Mouse (Mus musculus): ENCODE measurements at regions not wholly inside any gene's neighbourhood (a gene's known extent, or its start where the extent isn't known, plus 50 kb on each side); places are given as distances from the start of the nearest gene placed in this dataset.

GRCm38 (mm10) chr7:71041388-71041787 is 309.9 kb downstream of the Gm10295 start:
- WGBS: 85% methylated on average over 3 of the region's 3 CpGs
- no peak for ATAC-seq (ENCODE audit: insufficient number of reproducible peaks, insufficient read depth, low FRiP score, low TSS enrichment, low read depth)
- Histone ChIP-seq H3K9ac (replicated peaks) (no peak overlapping the region), H3K27ac (no peak overlapping the region), H3K4me2 (no peak overlapping the region), H3K27me3 (0 out of 2 replicates have a peak, but pooled peaks cover 10% of the 10 kb centered on the region), H3K36me3 (no peaks in the 10 kb centered on the region), H3K9me3 (no peaks in the 10 kb centered on the region), H3K4me3 (replicated peaks) (no peak overlapping the region), H3K4me1 (replicated peaks) (peaks cover 18% of the 10 kb centered on the region)

- Histone ChIP-seq H3K9me3 (no peaks in the 10 kb centered on the region), H3K36me3 (no peaks in the 10 kb centered on the region), H3K27me3 (0 out of 2 replicates have a peak, but pooled peaks cover 6% of the 10 kb centered on the region), H3K9ac (replicated peaks) (no peak overlapping the region), H3K27ac (no peak overlapping the region), H3K4me1 (replicated peaks) (peaks cover 18% of the 10 kb centered on the region), H3K4me2 (no peak overlapping the region), H3K4me3 (replicated peaks) (no peak overlapping the region)
- no peak for ATAC-seq (ENCODE audit: insufficient number of reproducible peaks, insufficient read depth, low FRiP score, low TSS enrichment, low read depth)
- WGBS: 82% methylated on average over 3 of the region's 3 CpGs
Observed at GRCm38 (mm10) chr7:71040846-71041245, 310.4 kb downstream of the Gm10295 start.

GRCm38 (mm10) chr7:71038537-71038936 is 312.7 kb downstream of the Gm10295 start:
- WGBS: 71% methylated on average over 5 of the region's 5 CpGs
- H3K4me1 ChIP-seq (replicated peaks): peaks cover 6% of the 10 kb centered on the region
- no peak for ATAC-seq (ENCODE audit: insufficient number of reproducible peaks, insufficient read depth, low FRiP score, low TSS enrichment, low read depth)

GRCm38 (mm10) chr7:71033121-71033520 is 318.2 kb downstream of the Gm10295 start:
- H3K4me3 ChIP-seq (replicated peaks): no peak overlapping the region
- no peaks in the 10 kb centered on the region for H3K9me3 ChIP-seq
- ATAC-seq (ENCODE audit: insufficient number of reproducible peaks, insufficient read depth, low FRiP score, low TSS enrichment, low read depth): no peak
- H3K27ac ChIP-seq: no peak overlapping the region
- H3K27me3 ChIP-seq: no peaks in the 10 kb centered on the region
- WGBS: 81% methylated on average over 12 of the region's 12 CpGs
- H3K9ac ChIP-seq (replicated peaks): no peak overlapping the region
- H3K4me2 ChIP-seq: no peak overlapping the region
- H3K36me3 ChIP-seq: no peaks in the 10 kb centered on the region
- no peaks in the 10 kb centered on the region for H3K4me1 ChIP-seq (replicated peaks)

More at GRCm38 (mm10) chr7:71038537-71038936, 312.7 kb downstream of the Gm10295 start:
- Histone ChIP-seq H3K4me3 (replicated peaks) (no peak overlapping the region), H3K27me3 (no peaks in the 10 kb centered on the region), H3K27ac (no peak overlapping the region), H3K36me3 (no peaks in the 10 kb centered on the region), H3K9ac (replicated peaks) (no peak overlapping the region), H3K9me3 (no peaks in the 10 kb centered on the region), H3K4me2 (no peak overlapping the region)

- Histone ChIP-seq H3K4me3 (replicated peaks) (peak overlapping the region; percentile 27), H3K9ac (replicated peaks) (peak overlapping the region; percentile 31), H3K27ac (no peak overlapping the region), H3K4me1 (replicated peaks) (peaks cover 16% of the 10 kb centered on the region), H3K27me3 (peaks cover 25% of the 10 kb centered on the region), H3K4me2 (peak overlapping the region; percentile 63), H3K36me3 (no peaks in the 10 kb centered on the region), H3K9me3 (peaks cover 4% of the 10 kb centered on the region; the same call in 1 of the 2 replicates)
- ATAC-seq (ENCODE audit: insufficient number of reproducible peaks, insufficient read depth, low FRiP score, low TSS enrichment, low read depth): no peak
- 10% methylated on average over 9 of the region's 9 CpGs for WGBS
Observed at GRCm38 (mm10) chr7:71023946-71024610, 327.2 kb downstream of the Gm10295 start.

- peaks cover 16% of the 10 kb centered on the region for H3K4me1 ChIP-seq (replicated peaks)
- H3K27me3 ChIP-seq: peaks cover 25% of the 10 kb centered on the region
- H3K27ac ChIP-seq: no peak overlapping the region
- H3K4me2 ChIP-seq: peak overlapping the region; percentile 63
- 7% methylated on average over 16 of the region's 16 CpGs for WGBS
- no peaks in the 10 kb centered on the region for H3K36me3 ChIP-seq
- ATAC-seq (ENCODE audit: insufficient number of reproducible peaks, insufficient read depth, low FRiP score, low TSS enrichment, low read depth): no peak
- H3K4me3 ChIP-seq (replicated peaks): peak overlapping the region; percentile 27
- peak overlapping the region; percentile 31 for H3K9ac ChIP-seq (replicated peaks)
- peaks cover 5% of the 10 kb centered on the region; the same call in 1 of the 2 replicates for H3K9me3 ChIP-seq
Observed at GRCm38 (mm10) chr7:71023253-71023945, 327.9 kb downstream of the Gm10295 start.

Data from limb, embryonic 12.5 days (tissue).